Mouse (Mus musculus) forebrain, embryonic 10.5 days (tissue): Measurements from ENCODE around the gene Socs7. TPM values are rescaled to one million over a fixed set of nuclear protein-coding genes. Genes with fewer than 3 reads are reported as not detected.

ENCODE experiments used
- DNase-seq: peaks from one replicate; pipeline ENCODE4 v3.0.0-alpha.2; 2017; ENCODE audit warnings: low spot score; ENCODE audit errors: extremely low spot score
- H3K27ac ChIP-seq: fragments of 300-500 bp; sonication (generic); 2 replicates; pipeline ENCODE4 v1.5.1; 2016; ENCODE audit warnings: mild to moderate bottlenecking
- H3K27me3 ChIP-seq: fragments of 300-500 bp; sonication (generic); 2 replicates; pipeline ENCODE4 v1.6.1; 2016; ENCODE audit warnings: mild to moderate bottlenecking; ENCODE audit not compliant: poor library complexity, severe bottlenecking
- H3K36me3 ChIP-seq: fragments of 300-500 bp; sonication (generic); replicated peaks from 2 replicates; pipeline ENCODE4 v1.6.1; 2016; ENCODE audit warnings: mild to moderate bottlenecking, moderate library complexity
- H3K4me1 ChIP-seq: fragments of 300-500 bp; sonication (generic); 2 replicates; pipeline ENCODE4 v1.6.1; 2016
- H3K4me3 ChIP-seq: fragments of 300-500 bp; sonication (generic); 2 replicates; pipeline ENCODE4 v1.5.1; 2016; ENCODE audit warnings: mild to moderate bottlenecking, moderate library complexity
- H3K9me3 ChIP-seq: fragments of 300-500 bp; sonication (generic); 2 replicates; pipeline ENCODE4 v1.6.1; 2016; ENCODE audit warnings: mild to moderate bottlenecking, moderate library complexity
- WGBS: fragments of 180-500 bp; shearing (Covaris S2); methylation state at CpG from one replicate; pipeline ENCODE4 v1.1.7; 2016; 5-methylcytosine and 5-hydroxymethylcytosine counted together
- polyA plus RNA-seq: library from polyadenylated mRNA; unstranded; fragments of >200 nt; fragmentation: Nextera tagmentation; extraction: Ambion mirVana; gene quantifications from 2 replicates; pipeline ENCODE4 v1.2.1, GENCODE M21; 2016

Socs7 gene
- polyA plus RNA-seq, 1 experiment from 2014 or later, result 4.2 TPM

DNA sequence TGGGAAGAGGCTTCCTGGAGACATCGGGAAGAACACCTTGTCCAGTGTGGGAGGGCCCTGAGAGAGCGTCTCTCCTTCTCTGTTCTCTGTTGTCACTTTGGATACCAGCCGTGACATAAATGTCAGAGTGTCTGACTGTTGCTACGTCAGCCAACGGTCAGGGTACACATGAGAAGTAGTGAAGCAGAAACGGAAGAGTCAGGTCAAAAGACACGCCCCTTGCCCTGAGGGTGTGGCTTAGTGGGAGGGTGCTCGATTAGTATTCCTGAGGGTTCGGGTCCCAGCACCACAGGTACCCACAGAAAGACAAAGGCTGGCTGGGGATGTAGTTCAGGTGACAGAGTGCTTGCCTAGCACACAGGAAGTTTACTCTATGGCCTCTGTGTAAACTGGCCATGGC lies 29.3 kb upstream of the Socs7 start:
- Histone ChIP-seq H3K36me3 (peaks cover 30% of the 10 kb centered on the region), H3K4me3 (no peak overlapping the region), H3K4me1 (peaks cover 38% of the 10 kb centered on the region), H3K27ac (0 out of 2 replicates have a peak overlapping the region, but pooled peaks have one; percentile 2), H3K9me3 (no peaks in the 10 kb centered on the region), H3K27me3 (peaks cover 21% of the 10 kb centered on the region)
- no peak for DNase-seq
- 57% methylated on average over 9 of the region's 9 CpGs for WGBS

DNA sequence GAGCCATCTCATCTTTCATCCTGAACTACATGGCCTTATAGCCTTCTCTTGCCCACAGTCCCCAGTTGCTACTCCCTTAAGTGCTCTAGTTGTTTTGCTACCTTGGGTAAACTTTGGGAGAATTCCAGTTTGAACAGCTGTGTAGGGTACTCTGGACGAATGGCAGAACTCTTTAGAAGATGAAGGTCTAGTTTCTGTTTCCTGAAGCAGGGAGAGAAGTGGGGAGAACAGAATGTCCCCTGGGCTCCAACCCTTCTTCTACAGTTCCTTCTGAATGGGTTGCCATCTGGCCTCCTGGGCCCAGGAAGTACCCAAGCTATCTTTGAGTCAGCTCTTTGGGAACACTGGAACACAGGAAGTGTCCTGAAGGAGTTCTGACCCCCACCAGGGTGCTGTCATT lies 28.5 kb upstream of the Socs7 start:
- no peak for DNase-seq
- no peaks in the 10 kb centered on the region for H3K9me3 ChIP-seq
- 82% methylated on average over 1 of the region's 1 CpGs for WGBS
- H3K27me3 ChIP-seq, result peaks cover 29% of the 10 kb centered on the region
- H3K36me3 ChIP-seq, result peaks cover 21% of the 10 kb centered on the region
- peaks cover 38% of the 10 kb centered on the region for H3K4me1 ChIP-seq
- H3K27ac ChIP-seq, result no peak overlapping the region
- no peak overlapping the region for H3K4me3 ChIP-seq

DNA sequence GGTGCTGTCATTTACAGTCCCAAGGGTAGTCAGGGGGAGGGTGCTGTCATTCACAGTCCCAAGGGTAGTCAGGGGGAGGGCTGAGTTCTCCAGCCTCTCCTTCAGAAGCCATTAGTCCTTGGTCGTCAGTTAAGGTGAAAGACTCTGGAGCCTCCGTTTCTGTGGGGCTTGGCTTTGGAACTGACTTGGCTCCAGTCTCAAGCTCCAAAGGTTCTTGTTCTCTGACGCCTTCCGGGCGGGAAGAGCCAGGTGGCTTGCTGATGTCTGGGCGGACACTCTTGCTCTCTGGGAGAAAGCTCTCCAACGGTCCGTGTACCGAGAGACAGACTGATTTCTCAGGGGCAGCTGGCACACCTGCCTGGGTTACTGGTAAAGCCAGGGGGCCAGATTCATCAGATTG lies 28.0 kb upstream of the Socs7 start:
- WGBS, result 90% methylated on average over 9 of the region's 9 CpGs
- peaks cover 16% of the 10 kb centered on the region for H3K36me3 ChIP-seq
- H3K4me3 ChIP-seq, result no peak overlapping the region
- peaks cover 38% of the 10 kb centered on the region for H3K4me1 ChIP-seq
- H3K27me3 ChIP-seq, result peaks cover 32% of the 10 kb centered on the region
- H3K9me3 ChIP-seq, result no peaks in the 10 kb centered on the region
- DNase-seq, result no peak
- no peak overlapping the region for H3K27ac ChIP-seq

GRCm38 (mm10) chr11:97336238-97336637 lies 26.1 kb upstream of the Socs7 start:
- no peak for DNase-seq
- Histone ChIP-seq H3K4me1 (peaks cover 38% of the 10 kb centered on the region), H3K4me3 (no peak overlapping the region), H3K27ac (no peak overlapping the region), H3K27me3 (peaks cover 32% of the 10 kb centered on the region), H3K9me3 (no peaks in the 10 kb centered on the region), H3K36me3 (peaks cover 3% of the 10 kb centered on the region; the same call in 1 of the 2 replicates)
- 62% methylated on average over 6 of the region's 6 CpGs for WGBS

GRCm38 (mm10) chr11:97336751-97337345 lies 25.5 kb upstream of the Socs7 start:
- no peaks in the 10 kb centered on the region for H3K9me3 ChIP-seq
- 0 out of 2 replicates have a peak, but pooled peaks cover 2% of the 10 kb centered on the region for H3K36me3 ChIP-seq
- DNase-seq, result no peak
- peaks cover 32% of the 10 kb centered on the region for H3K4me1 ChIP-seq
- H3K4me3 ChIP-seq, result no peak overlapping the region
- WGBS, result 75% methylated on average over 14 of the region's 14 CpGs
- peaks cover 32% of the 10 kb centered on the region for H3K27me3 ChIP-seq
- no peak overlapping the region for H3K27ac ChIP-seq

- Histone ChIP-seq H3K4me1 (peaks cover 27% of the 10 kb centered on the region), H3K9me3 (no peaks in the 10 kb centered on the region), H3K27me3 (peaks cover 32% of the 10 kb centered on the region), H3K4me3 (no peak overlapping the region), H3K27ac (no peak overlapping the region), H3K36me3 (no peaks in the 10 kb centered on the region)
- DNase-seq, result no peak
- 84% methylated on average over 12 of the region's 12 CpGs for WGBS
These were observed 25.0 kb upstream of the Socs7 start for GRCm38 (mm10) chr11:97337363-97337762.

- Histone ChIP-seq H3K4me1 (peaks cover 22% of the 10 kb centered on the region), H3K4me3 (no peak overlapping the region), H3K36me3 (no peaks in the 10 kb centered on the region), H3K27me3 (peaks cover 39% of the 10 kb centered on the region), H3K9me3 (no peaks in the 10 kb centered on the region), H3K27ac (no peak overlapping the region)
- 66% methylated on average over 21 of the region's 21 CpGs for WGBS
- DNase-seq, result no peak
These were observed 23.9 kb upstream of the Socs7 start for GRCm38 (mm10) chr11:97338302-97338976.

DNA sequence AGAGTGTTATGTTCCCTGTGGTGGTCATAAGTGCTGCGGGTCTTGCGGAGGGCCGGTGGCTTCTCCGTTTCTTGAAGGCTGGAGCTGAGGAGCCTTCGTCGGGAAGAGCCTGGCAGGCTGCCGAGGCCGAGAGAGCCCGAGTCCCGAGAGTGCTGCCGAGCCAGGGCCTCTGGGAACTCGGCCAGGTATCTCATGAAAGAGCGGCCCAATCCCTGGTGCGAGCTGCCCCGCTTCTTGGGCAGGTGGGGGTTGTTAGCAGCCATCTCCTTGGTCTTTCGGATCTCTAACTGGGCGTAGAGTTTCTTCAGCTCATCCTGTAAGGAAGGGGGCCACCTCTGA lies 23.4 kb upstream of the Socs7 start:
- no peak for DNase-seq
- WGBS, result 43% methylated on average over 17 of the region's 17 CpGs
- H3K36me3 ChIP-seq, result no peaks in the 10 kb centered on the region
- H3K4me1 ChIP-seq, result peaks cover 27% of the 10 kb centered on the region
- no peaks in the 10 kb centered on the region for H3K9me3 ChIP-seq
- H3K4me3 ChIP-seq, result no peak overlapping the region
- H3K27me3 ChIP-seq, result peaks cover 44% of the 10 kb centered on the region
- no peak overlapping the region for H3K27ac ChIP-seq

DNA sequence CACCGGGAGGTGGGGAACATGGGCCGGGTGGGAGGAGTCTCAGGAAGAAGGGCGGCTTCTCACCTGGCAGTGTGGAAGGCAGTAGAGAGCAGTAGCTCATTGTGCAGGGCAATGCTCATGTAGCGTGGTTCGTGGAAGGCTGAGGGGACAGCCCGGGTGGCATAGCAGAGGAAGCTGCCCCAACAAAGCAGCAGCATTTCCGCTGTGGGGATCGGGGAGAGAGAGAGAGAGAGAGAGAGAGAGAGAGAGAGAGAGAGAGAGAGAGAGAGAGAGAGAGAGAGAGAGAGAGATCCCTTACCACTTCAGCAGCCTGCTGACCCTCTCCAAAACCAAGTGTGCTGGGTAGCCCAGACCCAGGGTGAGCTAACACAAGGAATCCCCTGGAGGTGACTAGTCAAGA lies 19.2 kb upstream of the Socs7 start:
- no peak for DNase-seq
- no peaks in the 10 kb centered on the region for H3K9me3 ChIP-seq
- peaks cover 12% of the 10 kb centered on the region for H3K4me1 ChIP-seq
- H3K4me3 ChIP-seq, result no peak overlapping the region
- H3K36me3 ChIP-seq, result no peaks in the 10 kb centered on the region
- WGBS, result 48% methylated on average over 8 of the region's 8 CpGs
- no peak overlapping the region for H3K27ac ChIP-seq
- peaks cover 23% of the 10 kb centered on the region for H3K27me3 ChIP-seq

DNA sequence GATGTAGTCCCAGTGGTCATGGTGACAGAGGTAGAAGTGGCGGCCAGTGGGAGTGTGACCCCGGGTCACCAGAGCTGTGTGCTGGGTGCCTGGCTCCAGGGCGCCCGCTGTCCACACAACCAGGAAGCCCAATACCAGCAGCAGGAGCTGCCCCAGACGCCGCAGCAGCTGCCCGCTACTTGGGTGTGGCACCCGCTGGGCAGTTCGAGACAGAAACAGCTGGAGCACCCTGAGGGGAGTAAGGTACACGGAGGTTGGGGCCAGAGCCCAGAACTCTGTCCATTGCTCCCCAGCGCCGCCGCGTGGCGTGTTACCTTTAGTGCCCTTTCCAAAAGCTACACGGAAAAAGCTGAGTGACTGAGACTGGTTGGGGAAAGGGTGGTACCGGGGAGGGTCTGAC lies 18.7 kb upstream of the Socs7 start:
- DNase-seq, result no peak
- peaks cover 12% of the 10 kb centered on the region for H3K4me1 ChIP-seq
- H3K4me3 ChIP-seq, result no peak overlapping the region
- peaks cover 19% of the 10 kb centered on the region for H3K27me3 ChIP-seq
- H3K36me3 ChIP-seq, result no peaks in the 10 kb centered on the region
- no peak overlapping the region for H3K27ac ChIP-seq
- no peaks in the 10 kb centered on the region for H3K9me3 ChIP-seq
- WGBS, result 27% methylated on average over 17 of the region's 17 CpGs

GRCm38 (mm10) chr11:97345446-97345845 lies 16.9 kb upstream of the Socs7 start:
- H3K27me3 ChIP-seq, result peaks cover 13% of the 10 kb centered on the region; the same call in 1 of the 2 replicates
- no peaks in the 10 kb centered on the region for H3K36me3 ChIP-seq
- WGBS, result 82% methylated on average over 10 of the region's 10 CpGs
- no peak overlapping the region for H3K27ac ChIP-seq
- no peak for DNase-seq
- no peak overlapping the region for H3K4me3 ChIP-seq
- peaks cover 23% of the 10 kb centered on the region for H3K4me1 ChIP-seq
- no peaks in the 10 kb centered on the region for H3K9me3 ChIP-seq

- no peak for DNase-seq
- Histone ChIP-seq H3K27me3 (peaks cover 18% of the 10 kb centered on the region; the same call in 1 of the 2 replicates), H3K36me3 (no peaks in the 10 kb centered on the region), H3K4me3 (no peak overlapping the region), H3K9me3 (no peaks in the 10 kb centered on the region), H3K27ac (no peak overlapping the region), H3K4me1 (peaks cover 32% of the 10 kb centered on the region)
- 90% methylated on average over 9 of the region's 9 CpGs for WGBS
These were observed 16.0 kb upstream of the Socs7 start for GRCm38 (mm10) chr11:97346383-97346782.

DNA sequence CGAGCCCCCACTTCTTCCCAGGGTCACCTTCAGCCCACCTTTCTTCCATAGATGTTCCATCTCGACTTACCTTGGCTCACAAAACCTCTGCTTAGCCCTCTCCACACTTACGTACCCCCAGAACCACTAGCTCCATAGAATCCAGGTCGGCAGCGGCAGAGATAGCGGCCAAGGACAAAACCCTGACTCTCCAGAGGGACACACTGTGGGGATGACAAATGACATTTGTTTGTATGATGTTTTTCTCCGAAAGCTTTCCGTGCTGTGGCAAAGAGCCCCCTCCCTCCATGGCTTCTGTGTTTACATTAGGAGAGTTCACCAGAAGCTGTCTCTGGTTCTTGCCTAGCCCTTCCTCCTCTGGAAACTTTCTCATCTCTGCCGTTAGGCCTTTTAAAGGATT lies 15.1 kb upstream of the Socs7 start:
- no peak overlapping the region for H3K4me3 ChIP-seq
- WGBS, result 88% methylated on average over 9 of the region's 9 CpGs

More for the DNA sequence above, 15.1 kb upstream of the Socs7 start:
- Histone ChIP-seq H3K36me3 (no peaks in the 10 kb centered on the region), H3K27ac (no peak overlapping the region), H3K4me1 (peaks cover 42% of the 10 kb centered on the region), H3K27me3 (peaks cover 24% of the 10 kb centered on the region; the same call in 1 of the 2 replicates), H3K9me3 (no peaks in the 10 kb centered on the region)
- DNase-seq, result no peak
